Mouse (Mus musculus) bone marrow macrophage, adult 2 months (primary cell): ENCODE results near the gene Gp6. TPM values are rescaled to one million over a fixed set of nuclear protein-coding genes. Genes with fewer than 3 reads are reported as not detected.

Experiments used
- H3K27ac ChIP-seq: 2 replicates; pipeline ENCODE4 v1.5.1; 2012; ENCODE audit warnings: low read depth, low read length; ENCODE audit not compliant: insufficient read depth
- H3K4me1 ChIP-seq: 2 replicates; pipeline ENCODE4 v1.6.1; 2012; ENCODE audit warnings: low read length; ENCODE audit not compliant: control insufficient read depth, insufficient read depth
- H3K4me3 ChIP-seq: 2 replicates; pipeline ENCODE4 v1.5.1; 2012; ENCODE audit warnings: mild to moderate bottlenecking, low read length, moderate library complexity; ENCODE audit not compliant: insufficient read depth
- CTCF ChIP-seq: IDR thresholded peaks from 2 replicates; pipeline ENCODE4 v1.5.1; 2012; ENCODE audit warnings: low read depth, mild to moderate bottlenecking, low read length, moderate library complexity
- POLR2A ChIP-seq: IDR thresholded peaks from 2 replicates; pipeline ENCODE4 v1.6.1; 2012; ENCODE audit warnings: mild to moderate bottlenecking, low read depth, low read length, borderline replicate concordance
- polyA plus RNA-seq: library from polyadenylated mRNA; stranded (reverse); fragments of >200 nt; gene quantifications from 2 replicates; pipeline ENCODE4 v1.2.4, GENCODE M21; 2012; ENCODE audit not compliant: missing spikeins, insufficient read depth, insufficient read length

Gp6 gene
- polyA plus RNA-seq = 0.13 TPM in 1 of 2 replicates, not detected in the other

DNA sequence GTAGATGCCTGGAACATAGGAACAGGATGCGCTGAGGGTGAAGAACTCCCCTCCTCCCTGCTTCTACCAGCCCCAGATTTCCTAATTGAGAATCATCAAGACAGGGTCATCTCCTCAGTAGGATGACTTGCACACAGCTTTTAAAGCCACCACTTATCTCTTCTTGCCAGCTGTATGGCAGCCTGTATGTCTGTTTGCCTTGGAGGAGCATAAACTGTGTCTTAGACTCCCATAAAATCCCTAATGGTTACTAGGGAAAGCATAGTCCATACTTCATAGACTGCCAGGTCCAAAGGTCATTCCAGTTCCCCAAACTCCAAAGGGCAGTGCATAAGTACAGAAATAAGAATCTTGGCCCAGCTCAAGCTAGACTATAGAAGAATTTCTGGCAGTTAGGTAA is at the start of gene Gp6:
TSS of gene Gp6 (minus strand) at position 15 of the 400 bp plus-strand sequence.
- no peak for TF ChIP-seq CTCF
- no peak for TF ChIP-seq POLR2A
- Histone ChIP-seq H3K27ac (no peak within 1 kb of the TSS), H3K4me1 (no peaks in the 10 kb centered on the region), H3K4me3 (no peak within 1 kb of the TSS)

DNA sequence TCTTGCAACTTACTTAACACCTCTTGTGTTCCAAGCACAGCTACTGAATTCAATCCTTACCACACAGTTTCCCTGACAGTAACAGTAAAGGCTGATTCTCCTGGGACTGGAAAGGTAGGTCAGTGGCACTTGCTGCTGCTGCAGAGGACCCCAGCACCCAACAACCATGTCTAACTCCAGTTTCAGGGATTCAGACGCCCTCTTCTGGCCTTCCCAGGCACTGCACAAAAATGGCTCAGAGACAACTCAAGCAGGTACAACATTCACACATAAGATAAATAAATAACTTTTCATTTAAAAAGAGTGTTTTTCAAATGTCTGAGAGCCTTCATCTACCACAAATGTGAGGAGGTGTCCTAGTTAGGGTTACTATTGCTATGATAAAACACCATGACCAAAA is 49.6 kb upstream of the Gp6 start:
- TF ChIP-seq POLR2A = no peak
- 0 out of 2 replicates have a peak, but pooled peaks have one; percentile 11 for TF ChIP-seq CTCF
- Histone ChIP-seq H3K27ac (no peak overlapping the region), H3K4me3 (no peak overlapping the region), H3K4me1 (peaks cover 17% of the 10 kb centered on the region)

DNA sequence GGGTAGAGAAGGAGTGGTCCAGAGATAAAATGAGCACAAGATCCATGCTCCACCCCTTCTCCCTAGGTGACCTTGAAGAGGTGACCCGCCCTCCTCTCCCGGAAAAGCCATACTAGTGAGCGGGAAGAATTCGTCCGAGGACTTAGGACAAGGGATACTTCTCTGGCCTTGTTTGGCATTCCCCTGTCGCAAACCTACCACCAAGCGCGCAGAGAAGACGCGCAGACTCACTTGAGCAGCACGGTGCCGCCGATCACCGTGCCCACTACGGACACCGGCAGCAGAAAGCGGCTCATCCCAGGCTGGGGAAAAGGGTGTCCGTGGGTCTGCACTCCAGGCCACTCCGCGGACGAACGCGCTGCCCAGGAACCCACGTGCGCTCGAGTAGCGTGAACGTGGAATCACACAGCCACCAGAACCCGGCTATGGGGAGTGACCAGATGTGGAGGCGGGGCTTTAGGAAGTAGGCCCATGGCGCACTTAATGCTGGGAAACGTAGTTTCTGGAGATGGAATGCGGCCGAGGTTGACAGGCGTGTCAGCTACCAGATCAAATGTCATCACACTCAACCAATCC is 47.8 kb upstream of the Gp6 start, which contains the start of gene Rdh13:
TSS of gene Rdh13 (minus strand) at position 434 of the 576 bp plus-strand sequence.
- peak within 1 kb of the TSS; percentile 99 for H3K4me3 ChIP-seq
- H3K4me1 ChIP-seq = peaks cover 14% of the 10 kb centered on the region
- TF ChIP-seq POLR2A (no peak), CTCF (no peak)
- peak within 1 kb of the TSS; percentile 76 for H3K27ac ChIP-seq

DNA sequence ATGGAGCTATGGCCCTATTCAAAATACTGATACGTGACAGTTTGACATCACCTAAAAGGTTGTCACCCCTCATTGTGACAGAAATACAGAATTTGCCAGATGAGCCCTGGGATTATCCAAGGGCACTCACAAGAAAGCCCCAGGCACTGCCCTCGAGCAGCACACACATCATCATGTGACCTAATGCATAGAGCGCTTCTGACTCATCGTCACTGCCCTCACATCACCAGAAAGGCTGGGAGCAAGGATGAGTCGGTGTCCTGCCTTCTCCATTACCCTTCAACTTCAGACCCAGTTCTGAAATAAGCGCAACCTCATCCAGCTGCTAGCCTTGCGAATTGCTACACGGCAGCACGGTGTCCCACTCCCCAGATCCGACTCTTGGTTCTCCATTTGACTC is 43.0 kb upstream of the Gp6 start:
- Histone ChIP-seq H3K27ac (peak overlapping the region; percentile 34), H3K4me1 (peaks cover 14% of the 10 kb centered on the region)
- TF ChIP-seq POLR2A (no peak), CTCF (no peak)

DNA sequence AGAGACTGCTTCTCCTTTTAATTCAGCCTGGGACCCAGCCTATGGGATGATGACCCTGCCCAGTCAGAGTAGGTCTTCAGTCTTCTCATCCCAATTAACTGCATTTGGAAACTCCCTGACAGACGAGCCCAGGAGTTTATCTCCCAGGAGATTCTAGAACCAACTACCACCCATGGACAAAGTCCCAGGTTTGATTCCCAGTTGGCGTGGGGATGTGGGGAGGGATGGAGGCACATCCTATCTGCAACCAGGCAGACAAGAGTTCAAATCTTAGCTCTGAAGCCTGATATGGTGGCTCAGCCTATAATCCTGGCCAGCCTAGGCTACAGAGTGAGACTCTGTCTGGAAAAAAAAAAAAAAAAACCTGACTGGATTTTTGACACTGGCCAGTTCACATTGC is 40.2 kb upstream of the Gp6 start:
- TF ChIP-seq POLR2A = no peak
- no peak for TF ChIP-seq CTCF
- Histone ChIP-seq H3K4me1 (peaks cover 9% of the 10 kb centered on the region), H3K4me3 (no peak overlapping the region), H3K27ac (no peak overlapping the region)

More for the DNA sequence above, 43.0 kb upstream of the Gp6 start:
- no peak overlapping the region for H3K4me3 ChIP-seq

DNA sequence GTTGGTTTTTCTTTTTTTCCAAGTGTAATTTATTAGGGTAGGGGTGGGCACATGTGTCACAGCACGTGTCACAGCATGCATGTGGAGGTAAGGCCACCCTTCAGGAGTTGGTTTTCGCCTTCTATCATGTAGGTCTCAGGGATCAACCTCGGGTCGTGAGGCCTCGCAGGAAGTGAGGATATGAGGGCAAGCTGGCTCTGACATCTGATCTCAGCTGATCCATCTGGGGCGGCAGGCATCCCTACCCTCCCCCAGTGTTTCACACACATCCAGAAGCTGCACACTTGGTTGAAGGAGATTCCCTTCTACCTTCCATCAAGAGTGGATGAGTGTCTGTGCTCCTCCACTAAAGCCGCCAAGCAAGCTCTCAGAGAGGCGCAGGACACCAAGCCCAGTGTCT is 34.5 kb upstream of the Gp6 start:
- no peak overlapping the region for H3K27ac ChIP-seq
- TF ChIP-seq POLR2A (no peak), CTCF (no peak)
- H3K4me1 ChIP-seq = peaks cover 3% of the 10 kb centered on the region
- H3K4me3 ChIP-seq = no peak overlapping the region

DNA sequence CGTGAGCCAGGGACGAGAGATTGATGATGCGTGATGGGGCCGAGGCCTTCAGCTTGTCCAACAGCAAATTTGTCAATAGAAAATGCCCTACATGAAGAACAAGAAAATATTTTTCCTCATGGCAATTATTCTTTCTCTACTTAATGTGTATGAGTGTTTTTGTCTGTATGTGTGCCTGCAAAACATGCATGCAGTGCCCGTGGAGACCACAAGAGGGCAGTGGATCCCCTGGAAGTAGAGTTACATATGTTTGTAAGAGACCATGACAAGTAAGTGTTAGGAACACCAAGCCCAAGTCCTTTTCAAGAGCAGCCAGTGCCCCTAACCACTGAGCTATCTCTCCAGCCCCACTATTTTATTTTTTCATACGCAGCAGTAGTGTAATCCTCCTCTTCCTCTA is 34.0 kb upstream of the Gp6 start:
- no peak for TF ChIP-seq POLR2A
- peak; percentile 68; the same call in 1 of the 2 replicates for TF ChIP-seq CTCF
- Histone ChIP-seq H3K4me1 (peaks cover 3% of the 10 kb centered on the region), H3K4me3 (no peak overlapping the region), H3K27ac (no peak overlapping the region)

DNA sequence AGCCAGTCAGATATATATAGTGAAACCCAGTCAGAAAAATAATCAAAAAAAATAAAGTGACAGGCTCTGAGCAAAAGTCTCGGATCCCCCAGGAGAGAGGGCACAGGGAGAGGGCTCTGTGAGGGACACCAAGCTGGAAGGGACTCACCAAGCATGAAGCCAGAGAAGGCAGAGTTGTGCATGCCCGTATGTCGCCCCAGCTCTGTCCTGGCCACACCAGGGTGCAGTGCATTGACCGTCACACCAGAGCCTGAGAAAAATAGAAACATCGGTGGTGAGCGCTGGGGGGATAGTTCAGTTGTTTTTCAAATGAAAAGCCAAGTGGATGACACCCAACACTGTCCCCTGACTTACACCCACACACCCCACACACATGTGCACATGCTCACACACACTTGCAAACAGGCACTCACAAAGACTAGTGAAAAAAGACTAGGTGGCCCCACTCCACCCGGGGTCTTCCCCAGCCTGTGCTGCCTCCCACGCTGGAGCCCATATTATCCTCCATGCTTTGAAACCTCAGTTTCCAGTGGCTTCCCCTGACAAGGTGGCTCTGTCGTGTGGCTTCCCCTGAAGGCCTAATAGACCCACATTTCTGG is 32.8 kb upstream of the Gp6 start:
- Histone ChIP-seq H3K27ac (no peak overlapping the region), H3K4me1 (peaks cover 3% of the 10 kb centered on the region), H3K4me3 (no peak overlapping the region)
- TF ChIP-seq POLR2A = no peak
- TF ChIP-seq CTCF = no peak

DNA sequence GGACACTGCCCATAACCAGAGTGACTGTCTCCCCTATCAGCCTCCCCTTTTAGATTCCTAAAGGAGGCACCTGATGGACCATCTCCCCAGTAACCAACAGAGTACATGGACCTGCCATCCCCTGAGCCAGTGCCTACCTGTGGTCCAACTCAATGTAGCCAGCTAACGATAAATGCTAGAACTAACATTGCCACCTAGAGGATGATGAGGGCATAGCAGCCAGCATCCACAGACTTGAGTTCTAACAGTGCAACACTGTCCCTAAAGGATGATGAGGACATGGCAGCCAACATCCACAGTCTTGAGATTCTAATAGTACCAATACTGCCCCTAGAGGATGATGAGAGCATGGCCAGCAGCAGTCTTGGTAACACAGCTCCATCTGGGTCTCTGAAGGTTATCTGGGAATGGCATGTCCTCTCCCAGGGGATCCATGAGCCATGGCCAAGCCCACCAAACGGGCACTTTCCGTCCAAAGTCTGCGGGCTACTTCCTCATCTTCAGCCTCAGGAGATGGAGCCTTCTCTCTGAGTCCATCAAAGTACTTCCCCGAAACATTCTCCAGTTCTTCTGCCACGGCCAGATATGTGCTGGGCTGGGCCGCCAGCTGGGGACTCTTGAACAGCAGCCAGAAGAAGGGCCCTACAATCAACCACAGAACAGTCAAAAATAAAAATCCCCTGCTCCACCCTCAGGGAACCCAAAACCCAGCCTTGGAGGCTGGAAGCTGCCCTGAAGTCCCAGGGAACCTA is 29.8 kb upstream of the Gp6 start:
- no peak overlapping the region for H3K4me3 ChIP-seq
- peak overlapping the region; percentile 38; the same call in 1 of the 2 replicates for H3K27ac ChIP-seq
- H3K4me1 ChIP-seq = peaks cover 3% of the 10 kb centered on the region
- TF ChIP-seq CTCF = peak; percentile 90
- no peak for TF ChIP-seq POLR2A

DNA sequence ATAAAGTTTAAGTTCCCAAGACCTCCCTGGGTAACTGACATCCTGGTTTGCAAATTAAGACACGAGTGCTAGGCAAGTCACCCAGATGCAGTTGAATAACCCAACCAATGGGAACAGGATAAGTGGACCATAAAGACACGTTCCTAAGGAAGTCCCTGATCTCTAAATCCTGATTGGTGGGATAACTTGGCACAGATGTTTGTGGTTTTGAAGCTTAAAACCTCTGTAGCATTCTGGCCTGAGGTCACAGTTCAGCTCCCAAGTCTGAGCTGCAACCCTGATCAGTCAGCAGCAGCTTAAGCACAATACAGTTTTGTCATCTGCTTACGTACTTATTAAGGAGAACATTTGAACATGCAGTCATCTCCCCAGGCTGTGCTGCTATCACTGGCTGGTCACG is 22.7 kb upstream of the Gp6 start:
- Histone ChIP-seq H3K4me3 (no peak overlapping the region), H3K27ac (no peak overlapping the region), H3K4me1 (0 out of 2 replicates have a peak, but pooled peaks cover 2% of the 10 kb centered on the region)
- TF ChIP-seq POLR2A (no peak), CTCF (no peak)
